Mouse (Mus musculus) embryo, embryonic 11 days (tissue): Measurements from ENCODE around the gene Exoc6.
"Not testable (repeated sequence)": the region's sequence is repeated elsewhere in the genome, so short reads cannot be mapped to it uniquely, and the experiment has no call there.

Source experiments
- DNase-seq: peaks from one replicate; pipeline ENCODE4 v3.0.0-alpha.2; 2015

Gene Exoc6

DNA sequence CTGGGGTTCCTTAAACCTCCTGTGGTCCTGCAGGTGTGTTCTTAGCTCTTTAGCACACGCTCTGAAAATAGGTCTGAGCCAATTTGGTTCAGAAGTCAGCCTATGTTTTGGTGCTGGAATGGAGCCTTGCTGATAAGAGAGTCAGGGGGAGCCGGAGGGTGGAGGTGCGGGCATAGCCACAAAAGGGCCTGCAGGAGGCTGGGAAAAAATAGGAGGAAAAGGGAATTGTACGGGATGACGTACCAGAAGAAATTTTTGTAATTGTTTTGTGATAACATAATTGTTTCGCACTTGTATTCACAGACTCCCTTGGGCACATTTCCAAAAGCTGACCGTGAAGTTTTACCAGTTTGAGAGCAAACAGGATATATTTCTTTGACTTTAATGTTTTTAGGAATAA is 10.0 kb upstream of the Exoc6 start:
- no peak for DNase-seq

DNA sequence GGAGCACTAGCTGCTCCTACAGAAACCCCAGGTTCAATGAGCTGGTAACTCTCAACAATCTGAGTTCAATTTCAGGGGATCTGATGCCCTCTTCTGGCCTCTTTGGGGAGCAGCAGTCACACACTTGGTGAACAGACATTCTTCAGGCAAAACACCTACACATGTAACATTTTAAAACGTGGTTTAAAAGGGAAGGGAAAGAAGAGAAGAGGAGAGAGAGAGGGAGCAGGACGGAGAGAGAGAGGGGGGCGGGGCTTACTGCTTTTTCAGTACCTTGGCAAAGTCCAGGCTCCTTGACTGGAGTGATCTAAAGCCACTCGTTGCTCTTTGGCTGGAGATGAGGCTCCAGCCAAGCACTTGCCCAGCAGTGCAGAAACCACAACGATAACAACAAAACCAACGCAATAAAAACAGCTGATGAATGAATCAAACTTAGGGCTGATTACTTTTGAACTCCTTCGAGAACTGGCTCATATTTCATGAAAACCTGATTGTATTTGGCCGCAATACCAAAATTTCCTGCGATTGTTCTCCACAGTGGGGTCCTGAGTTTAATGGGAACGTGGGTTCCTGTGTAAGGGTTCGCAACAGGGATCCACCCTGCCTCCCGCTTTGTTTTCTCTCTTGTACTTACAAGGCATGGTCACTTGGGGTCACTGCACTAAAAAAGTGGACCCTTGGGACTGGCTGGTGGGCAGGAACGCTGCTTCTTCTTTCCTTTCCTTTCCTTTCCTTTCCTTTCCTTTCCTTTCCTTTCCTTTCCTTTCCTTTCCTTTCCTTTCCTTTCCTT is 6.5 kb upstream of the Exoc6 start:
- no peak for DNase-seq

DNA sequence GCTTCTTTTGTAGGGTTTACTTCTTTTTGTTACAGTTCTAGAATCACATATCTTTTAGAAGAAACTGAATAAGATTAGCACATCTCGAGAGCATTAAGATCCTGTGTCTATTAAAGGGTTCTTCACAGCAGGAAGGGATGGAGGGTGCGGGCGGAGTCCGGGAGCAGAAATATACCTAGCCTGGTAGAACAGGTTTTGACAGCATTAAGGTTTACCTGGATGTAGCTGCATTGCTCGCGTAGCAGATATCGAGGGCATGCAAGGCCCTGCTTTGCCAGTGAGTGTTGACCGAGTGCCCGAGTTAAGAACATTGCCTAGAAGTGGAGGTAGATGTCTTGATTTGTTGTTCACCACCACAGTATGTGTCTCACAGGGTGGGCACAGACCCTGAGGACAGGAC is 5.7 kb upstream of the Exoc6 start:
- no peak for DNase-seq

DNA sequence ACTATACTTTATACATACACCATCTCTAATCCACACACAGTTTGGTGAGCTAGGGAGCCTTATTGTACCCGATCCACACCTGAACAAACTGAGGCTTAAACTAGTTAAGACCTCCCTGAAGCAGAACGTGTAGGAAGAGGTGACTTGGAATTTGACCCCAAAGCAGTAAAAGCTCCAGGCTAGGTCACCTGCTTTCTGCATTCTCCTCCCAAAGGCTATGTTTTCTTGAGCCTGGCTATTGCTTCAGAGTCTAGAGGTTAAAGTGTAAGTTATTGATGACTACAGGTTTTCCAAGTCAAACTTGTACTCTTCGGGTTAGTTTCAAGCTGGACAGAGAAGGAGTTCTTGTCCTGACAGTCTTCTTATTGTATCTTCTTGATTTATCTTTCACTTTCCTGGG is 5.0 kb upstream of the Exoc6 start:
- DNase-seq: no peak

DNA sequence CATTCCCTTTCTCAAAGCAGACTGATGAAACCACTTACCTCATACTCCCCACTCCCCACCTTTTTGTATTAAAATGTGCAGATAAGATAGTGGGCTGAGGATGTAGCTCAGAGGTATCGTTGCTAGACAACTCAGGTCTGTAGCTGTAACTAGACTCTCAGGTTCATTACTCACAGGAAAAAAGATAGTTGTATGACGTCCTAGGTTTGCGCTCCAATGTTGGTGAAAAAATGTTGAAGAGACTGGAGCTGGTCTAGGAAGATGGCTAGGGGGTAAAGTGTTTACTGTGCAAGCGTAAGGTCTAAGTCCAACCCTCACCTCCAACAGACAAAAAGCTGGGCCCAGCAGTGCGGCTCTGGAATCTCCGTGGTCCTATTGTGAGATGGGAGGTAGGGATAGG is 4.5 kb upstream of the Exoc6 start:
- no peak for DNase-seq

DNA sequence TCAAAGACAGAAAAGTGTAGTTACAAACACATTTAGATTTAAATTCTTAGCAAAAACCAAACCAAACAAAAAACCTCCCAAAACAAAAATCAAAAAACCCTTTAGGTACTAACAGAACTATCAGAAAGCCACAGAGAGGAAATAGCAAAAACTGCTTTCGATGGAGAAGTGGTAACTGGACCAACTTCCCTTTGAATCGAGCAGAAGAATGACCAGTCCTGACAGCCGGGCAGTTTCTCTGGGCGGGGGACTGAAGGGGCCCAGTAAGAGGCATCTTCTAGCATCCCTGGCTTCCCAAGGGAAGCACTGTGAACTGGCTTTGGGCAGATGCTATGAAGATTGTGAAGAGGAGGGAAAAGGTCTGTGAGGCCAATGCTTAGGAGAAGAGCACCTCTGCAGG is 3.4 kb upstream of the Exoc6 start:
- DNase-seq: no peak

DNA sequence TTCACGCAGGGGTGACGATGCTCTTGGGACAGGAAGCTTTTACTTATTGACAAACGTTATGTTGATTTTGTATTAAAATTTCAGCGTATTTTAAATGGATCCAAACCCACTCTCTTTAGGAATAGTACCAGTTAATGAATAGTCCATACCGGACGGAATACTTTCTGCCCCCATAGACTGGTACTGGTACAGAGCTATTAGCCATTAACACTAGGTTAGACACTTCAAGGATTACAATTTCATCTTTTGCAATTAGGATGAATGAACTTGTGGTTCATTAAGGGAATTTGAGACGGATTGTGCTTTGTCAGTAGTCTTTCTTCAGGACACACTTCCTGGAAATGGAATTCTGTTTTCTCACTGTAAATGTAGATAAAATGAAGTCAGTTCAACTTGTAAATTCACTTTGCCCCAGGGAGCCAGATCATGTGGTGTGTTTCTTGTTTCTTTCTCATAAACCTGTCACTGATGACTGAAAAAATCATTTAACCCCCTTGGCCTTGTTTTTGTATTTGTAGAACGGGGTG is 885 bp downstream of the Exoc6 start:
- DNase-seq: no peak

DNA sequence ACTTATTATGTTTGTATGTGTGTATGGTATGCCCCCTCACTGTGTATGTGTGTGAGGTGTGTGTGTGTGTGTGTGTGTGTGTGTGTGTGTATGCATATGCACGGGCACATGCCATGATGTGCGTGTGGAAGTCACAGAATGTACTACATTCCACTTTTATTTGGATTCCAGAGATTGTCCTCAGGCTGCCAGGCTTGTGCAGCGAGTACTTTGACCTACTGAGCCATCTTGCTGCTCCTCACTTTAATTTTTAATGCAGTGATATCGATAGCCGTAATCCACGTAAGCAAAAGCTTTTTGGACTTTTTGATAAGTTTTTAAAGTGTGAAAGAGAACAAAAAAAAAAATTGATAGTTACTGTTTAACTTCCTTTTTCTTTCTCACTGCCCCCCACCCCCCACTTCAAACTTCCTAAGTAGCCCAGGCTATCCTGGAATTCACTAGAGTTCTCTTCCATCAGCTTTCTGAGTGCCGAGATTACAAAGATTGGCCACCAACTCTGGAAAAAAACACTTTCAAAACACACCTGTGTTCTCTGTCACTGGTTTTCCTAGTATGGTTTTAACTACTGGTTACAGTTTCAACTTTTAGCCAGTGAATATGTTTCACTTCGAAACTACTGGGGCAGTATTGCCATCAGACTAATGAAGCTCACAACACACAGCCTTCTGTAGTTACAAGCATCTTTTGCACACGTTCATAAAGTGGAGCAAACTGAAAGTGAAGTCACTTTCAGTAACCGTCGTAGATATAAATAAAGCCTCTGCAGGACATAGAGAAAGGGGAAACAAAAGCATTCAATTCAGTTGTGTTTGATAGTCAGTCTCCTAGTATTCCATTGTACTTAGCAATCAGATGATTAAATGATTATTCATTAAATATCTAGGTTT is 3.4 kb downstream of the Exoc6 start:
- no peak for DNase-seq

DNA sequence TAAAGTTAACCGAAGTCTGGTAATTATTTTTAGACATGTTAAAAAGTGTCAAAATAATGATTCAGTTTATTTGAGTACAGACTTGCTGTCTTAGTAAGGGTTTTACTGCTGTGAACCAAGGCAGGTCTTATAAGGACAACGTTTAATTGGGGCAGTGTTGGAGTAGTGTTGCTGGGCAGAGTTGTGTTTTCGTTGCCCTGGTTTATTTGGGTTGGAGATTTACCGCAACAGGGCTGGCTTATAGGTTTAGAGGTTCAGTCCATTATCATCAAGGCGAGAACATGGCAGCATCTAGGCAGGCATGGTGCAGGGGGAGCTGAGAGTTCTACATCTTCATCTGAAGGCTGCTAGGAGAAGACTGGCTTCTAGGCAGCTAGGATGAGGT is 4.0 kb downstream of the Exoc6 start:
- not testable (repeated sequence) for DNase-seq

DNA sequence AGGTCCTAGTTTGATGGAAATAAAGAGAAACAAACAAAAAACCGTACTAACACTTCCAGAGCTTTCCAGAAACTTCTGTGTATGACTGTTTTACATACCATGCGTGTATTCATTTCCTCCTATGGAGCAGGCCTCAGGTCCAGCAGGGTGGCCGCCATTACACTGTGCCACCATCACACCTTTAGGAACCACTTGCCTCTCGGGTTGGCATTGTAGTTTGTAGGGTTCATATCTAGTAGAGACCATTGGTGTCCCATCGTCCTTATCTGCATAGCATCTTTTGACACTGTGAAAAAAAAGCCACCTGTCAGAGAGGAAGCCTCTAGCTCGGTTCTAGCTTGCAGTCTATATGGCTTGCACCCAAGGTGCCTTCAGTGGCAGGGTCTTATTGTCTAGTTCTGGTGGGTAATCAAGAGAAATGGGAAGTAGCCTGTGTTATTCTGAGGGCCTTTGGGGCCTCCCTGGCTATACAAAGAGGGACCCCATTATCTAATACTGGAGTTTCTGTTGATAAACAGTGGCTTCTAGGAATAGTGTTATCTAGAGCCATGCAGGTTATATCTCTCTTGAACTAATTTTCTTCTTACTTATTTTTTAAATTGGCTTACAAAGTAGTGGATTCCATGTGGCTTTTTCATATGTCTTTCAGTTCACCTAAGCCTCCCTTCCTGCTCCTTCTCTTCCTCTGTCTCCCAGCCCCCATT is 5.8 kb downstream of the Exoc6 start:
- no peak for DNase-seq

DNA sequence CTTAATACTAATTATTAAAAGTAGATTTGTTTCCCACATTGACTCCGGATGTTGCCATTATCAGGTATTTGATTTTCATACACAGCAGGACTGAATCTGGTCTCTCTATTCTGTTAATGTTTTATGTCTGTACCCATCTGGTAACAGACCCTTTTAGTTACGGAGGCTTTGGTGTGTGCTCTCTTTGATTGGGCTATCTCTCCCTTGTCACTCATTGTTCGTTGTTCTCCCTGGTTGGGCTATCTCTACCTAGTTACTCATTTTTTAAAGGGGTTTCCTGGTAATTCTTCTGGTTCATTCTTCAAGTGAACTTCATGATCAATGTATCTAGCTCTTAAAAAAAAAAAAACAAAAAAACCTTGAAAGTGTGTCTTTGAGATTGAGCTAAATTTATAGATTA is 7.7 kb downstream of the Exoc6 start:
- DNase-seq: no peak

DNA sequence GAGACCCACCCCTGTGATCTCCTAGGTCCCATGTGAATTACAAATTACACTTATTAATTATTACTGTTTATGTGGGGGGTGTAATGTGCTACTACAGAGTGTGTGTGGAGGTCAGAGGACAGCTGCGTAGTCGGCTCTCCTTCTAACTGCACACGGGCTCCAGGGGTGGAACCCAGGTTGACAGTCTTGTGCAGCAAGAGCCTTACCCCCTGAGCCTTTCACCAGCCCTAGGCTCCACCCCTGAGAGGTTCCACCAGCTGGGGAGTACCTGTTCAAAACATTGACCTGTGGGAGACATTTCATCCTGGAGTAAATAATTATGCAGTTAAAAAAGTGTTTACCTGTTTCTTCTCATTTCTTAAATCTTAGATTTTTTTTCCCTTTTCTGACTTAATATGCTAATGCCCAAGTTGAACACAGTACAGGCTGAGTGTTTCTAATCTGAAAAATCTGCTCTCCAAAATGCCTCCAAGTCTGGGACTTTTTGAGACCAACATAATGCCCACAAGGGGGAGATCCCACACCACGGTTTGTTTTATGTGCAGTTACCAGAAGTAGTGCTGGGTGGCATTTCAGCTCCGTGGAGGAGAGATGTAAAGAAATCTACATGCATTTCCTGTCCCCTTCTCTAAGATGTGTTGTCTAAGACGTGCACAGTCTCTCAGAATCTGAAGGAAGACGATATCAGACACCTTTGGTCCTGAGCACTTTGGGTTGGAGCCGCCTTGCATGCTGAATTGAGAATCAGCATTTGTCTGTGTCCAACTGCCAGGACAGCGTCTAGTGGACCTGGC is 9.3 kb downstream of the Exoc6 start:
- peak; percentile 74 for DNase-seq

DNA sequence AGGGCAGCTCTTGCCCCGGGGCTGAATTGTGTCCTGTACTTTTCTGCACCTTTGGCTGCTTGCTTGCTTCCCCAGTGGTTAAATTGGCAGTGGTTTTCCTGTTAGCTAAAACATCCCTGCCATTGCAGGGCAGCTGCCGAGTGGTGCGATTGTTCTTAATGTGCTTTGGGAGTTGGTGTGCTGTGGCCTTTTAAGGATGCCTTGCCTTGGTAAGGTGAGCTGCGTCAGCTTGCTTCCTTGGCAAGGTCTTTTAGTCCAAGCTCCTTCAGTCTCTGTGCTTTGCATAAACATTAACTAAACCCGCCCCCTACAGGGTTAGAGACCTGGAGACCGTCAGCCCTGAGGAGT is 9.8 kb downstream of the Exoc6 start:
- no peak for DNase-seq

DNA sequence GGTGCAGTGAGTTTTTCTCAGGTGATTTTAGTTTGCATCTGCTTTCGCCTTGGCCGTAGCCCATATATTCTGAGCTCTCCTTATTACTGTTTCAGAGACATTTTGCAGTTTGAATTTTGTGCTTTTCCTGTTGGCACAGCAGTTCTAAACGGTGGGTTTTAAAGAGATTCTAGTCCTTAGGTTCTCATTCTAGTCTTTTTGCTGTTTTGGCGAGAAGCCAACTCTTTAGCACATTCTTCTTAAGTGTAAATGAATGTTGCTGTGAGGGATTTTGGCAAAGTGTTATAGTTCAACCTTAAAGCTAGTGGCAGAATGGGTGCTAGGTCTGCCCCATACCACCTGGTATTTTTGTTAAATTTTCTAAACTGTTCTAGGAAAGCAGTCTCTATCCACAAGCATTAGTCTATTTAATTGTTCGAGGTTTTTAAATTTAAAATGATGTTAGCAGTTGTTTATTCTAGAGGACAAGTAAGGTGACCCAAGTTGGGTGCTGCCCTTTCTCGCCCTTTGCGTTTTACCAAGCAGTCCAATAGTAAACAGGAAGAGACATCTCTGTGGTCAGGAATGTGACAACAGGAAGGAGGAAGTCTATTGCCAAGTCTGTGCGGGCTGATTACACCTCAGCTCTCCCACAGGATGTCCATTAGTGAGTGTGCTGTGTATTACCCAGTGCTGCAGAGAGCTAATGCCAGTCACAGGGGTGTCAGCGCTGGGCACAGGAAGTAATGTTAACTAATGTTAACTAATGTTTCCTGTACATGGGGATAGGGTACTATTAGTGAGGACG is 11.1 kb downstream of the Exoc6 start:
- DNase-seq: no peak

DNA sequence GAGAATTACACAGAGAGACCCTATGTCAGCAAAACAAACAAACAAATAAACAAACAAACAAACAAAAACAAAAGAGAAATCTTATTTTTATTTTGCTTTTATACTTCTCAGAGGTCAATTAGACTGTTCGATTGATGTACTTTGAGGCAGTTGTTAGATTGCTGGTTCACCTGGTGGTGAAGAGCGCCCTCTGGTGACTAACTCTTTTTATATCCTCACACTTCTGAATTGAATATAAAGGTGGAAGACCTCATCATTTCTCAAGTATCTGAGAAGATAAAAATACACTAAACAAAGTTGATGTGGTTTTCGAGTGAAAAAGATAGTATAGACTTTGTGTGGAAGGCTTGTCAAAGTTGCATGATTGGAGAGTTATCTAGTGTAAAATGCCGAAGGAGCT is 13.5 kb downstream of the Exoc6 start:
- DNase-seq: peak; percentile 74

DNA sequence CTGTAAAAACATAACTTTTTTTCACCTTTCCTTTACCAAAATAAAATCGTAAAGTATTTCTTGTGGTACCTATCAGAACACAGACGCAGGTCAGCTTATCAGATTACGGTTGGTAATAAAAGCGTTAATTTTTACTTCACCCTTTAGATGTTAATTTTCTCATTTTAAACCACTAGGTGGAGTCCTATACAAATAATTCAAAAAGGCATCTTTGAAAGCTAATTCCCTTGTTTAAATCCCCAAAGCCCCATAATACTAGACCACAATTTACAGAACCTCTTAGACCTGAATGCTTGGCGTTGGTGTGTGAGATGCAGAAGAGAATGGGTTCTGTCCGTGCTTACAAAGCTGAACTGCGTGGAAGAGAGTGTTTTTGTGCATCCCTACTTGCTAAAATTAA is 15.6 kb downstream of the Exoc6 start:
- DNase-seq: peak; percentile 48

DNA sequence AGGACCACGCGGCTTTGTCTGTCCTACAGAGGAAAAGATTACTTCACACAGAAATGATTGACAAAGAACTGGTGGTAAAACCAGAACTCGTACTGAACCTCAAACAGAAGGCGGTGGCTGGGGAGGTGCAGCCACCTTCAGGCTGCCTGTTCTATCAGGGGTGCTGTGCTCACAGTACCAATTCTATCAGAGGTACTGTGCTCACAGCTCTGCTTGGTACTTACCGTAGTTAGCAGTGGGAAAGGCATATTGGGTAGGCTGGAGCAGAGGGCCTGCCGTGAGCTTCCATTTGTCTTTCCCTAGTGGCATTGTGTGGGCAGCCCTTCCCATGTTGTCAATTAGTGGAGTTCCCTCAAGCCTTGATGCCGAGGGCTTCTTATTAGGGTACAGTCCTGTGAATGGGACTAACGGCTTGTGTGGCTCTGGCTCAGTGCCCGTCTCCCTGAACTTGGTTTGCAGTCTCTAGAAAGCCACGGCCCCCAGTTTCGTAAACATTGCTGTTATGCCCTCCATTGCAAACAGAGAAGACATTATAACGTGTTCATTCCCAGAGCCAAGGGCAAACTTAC is 19.1 kb downstream of the Exoc6 start:
- DNase-seq: no peak

DNA sequence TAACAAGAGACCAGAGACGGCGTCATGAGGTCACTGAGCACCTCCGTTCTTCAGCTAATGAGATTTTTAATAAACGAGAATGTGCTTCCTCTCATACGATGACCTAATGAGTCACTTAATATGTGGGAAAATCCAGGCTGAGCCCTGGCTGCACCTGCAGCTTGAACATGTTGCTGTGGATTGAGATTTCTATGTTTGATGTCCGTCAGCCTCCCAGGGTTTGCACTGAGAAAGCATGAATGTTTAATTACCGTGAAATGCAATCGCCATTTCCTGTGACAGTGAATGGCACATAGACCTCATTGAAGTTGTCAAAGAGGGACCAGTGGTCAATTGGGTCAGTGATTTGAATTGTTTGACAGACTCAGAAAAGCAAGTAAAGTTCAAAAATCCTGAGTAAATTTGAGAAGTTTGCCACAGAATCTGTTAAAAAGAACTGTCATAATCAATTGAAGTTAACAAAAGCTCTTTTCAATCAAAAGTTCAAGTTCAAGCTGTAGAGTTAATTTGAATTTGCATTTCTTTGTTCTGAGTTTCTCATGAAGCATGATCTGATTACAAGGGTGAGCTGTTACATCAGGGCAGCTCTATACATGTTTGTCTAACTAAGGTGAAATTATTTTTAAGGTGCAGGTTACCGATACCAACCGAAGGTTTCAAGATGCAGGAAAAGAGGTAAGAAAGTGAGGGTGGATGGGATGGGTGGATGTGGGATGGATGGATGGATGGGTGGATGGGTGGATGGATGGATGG is 20.9 kb downstream of the Exoc6 start:
- DNase-seq: no peak

DNA sequence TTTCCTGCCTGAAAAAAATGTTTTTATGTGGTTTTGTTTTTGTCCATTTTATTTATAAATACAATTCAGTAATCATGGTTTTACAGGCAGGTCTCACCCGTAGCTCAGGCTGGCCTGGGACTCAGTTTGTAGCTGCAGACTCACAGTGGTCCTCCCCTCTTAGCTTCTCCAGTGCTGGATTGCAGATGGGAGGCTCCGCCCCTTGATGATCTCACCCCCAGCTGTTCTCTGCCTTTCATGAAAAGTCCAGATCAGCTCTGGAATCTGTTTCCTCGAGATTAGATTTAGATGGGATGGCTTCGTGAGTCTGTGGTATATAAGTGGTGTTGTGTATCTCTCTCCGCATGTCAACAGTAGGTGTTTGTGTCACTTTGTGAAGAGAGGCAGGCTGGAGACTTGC is 24.6 kb downstream of the Exoc6 start:
- DNase-seq: peak; percentile 46

DNA sequence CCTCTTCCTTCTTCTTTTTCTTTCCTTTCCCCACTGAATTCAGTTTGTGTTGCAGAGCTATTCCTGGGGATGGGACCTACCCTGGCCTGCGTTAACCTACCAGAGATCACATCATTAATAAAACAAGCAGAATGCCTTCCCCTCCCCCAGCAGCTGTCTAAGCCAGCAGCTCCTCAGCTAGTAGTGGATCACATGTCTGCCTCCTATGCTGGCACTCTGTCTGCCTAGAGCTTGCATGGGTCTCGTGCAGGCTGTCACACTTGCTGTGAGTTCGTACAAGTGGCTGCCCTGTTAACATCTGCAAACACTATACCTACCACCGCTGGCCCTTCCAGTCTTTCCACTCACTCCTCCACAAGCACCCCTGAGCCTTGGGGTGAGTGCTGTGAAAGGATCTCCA is 29.4 kb downstream of the Exoc6 start:
- peak; percentile 52 for DNase-seq

DNA sequence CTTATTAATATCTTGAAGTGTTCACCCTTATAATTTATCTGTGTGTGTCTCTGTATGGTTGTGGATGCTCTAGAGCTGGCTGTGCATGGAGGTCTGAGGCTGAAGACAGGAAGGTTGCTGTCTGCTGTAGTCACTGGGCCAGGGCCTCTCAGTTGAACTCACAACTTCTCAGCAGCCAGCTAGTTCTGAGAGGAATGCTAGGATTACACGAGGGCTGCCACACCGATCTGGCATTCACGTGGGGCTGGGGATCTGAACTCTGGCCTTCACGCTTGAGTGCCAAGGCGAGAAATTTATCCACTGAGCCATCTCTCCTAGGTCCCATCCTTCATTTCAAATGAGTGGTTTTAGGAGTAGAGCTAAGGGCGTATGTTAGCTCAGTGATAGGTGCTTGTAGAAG is 30.2 kb downstream of the Exoc6 start:
- DNase-seq: no peak
